Mouse (Mus musculus) G1E (cell line): ENCODE measurements around the gene Ccdc51. TPM values are rescaled to one million over a fixed set of nuclear protein-coding genes. Genes with fewer than 3 reads are reported as not detected.

Experiments used
- ATAC-seq: 2 replicates; pipeline ENCODE4 v1.8.0; 2016; ENCODE audit warnings: mild to moderate bottlenecking; ENCODE audit not compliant: insufficient number of reproducible peaks, poor library complexity, low FRiP score, severe bottlenecking; ENCODE audit errors: extremely low read depth
- DNase-seq: peaks from one replicate; pipeline ENCODE4 v3.0.0; 2012; ENCODE audit warnings: low spot score
- H3K27me3 ChIP-seq: 2 replicates; pipeline ENCODE4 v1.6.1; 2012; ENCODE audit warnings: mild to moderate bottlenecking, low read length, inconsistent platforms; ENCODE audit not compliant: insufficient read depth
- H3K36me3 ChIP-seq: replicated peaks from 2 replicates; pipeline ENCODE3; 2012; ENCODE audit warnings: mild to moderate bottlenecking, inconsistent platforms
- H3K4me1 ChIP-seq: 2 replicates; pipeline ENCODE4 v1.6.1; 2012; ENCODE audit warnings: low read depth, low read length, inconsistent platforms, mixed read lengths; ENCODE audit not compliant: insufficient read depth
- H3K4me3 ChIP-seq: 2 replicates; pipeline ENCODE4 v1.5.1; 2012; ENCODE audit warnings: low read depth, mild to moderate bottlenecking, inconsistent platforms, low read length, moderate library complexity, mixed read lengths
- H3K9me3 ChIP-seq: replicated peaks from 2 replicates; pipeline ENCODE4 v1.6.1; 2012; ENCODE audit warnings: inconsistent platforms
- CTCF ChIP-seq: IDR thresholded peaks from 2 replicates; pipeline ENCODE4 v1.5.1; 2012; ENCODE audit warnings: low read depth, low read length, inconsistent platforms, mixed read lengths
- GATA1 ChIP-seq: IDR thresholded peaks from 2 replicates; pipeline ENCODE4 v1.6.1; 2012; ENCODE audit warnings: borderline replicate concordance, low read length, inconsistent platforms, mixed read lengths
- GATA2 ChIP-seq: IDR thresholded peaks from 2 replicates; pipeline ENCODE4 v1.6.1; 2012; ENCODE audit warnings: low read depth, low read length, inconsistent platforms, borderline replicate concordance
- POLR2AphosphoS5 ChIP-seq: IDR thresholded peaks from 2 replicates; pipeline ENCODE4 v1.6.1; 2012; ENCODE audit warnings: low read depth, low read length, inconsistent platforms; ENCODE audit not compliant: insufficient replicate concordance
- TAL1 ChIP-seq: conservative IDR thresholded peaks from 2 replicates; pipeline ENCODE4 v1.6.1; 2012; ENCODE audit warnings: low read depth, low read length, inconsistent platforms, mixed read lengths
- polyA plus RNA-seq: library from polyadenylated mRNA; stranded (reverse); fragments of >175 nt; gene quantifications from 2 replicates; pipeline ENCODE4 v1.2.3, GENCODE M21; 2012
- total RNA-seq, 2 experiments: library from RNA; stranded (forward) in 1 of 2; stranded (reverse) in 1 of 2; fragments of 200-1000 nt in 1 of 2; fragments of >200 nt in 1 of 2; fragmentation: Nextera tagmentation in 1 of 2; gene quantifications; 2 replicates each; pipeline ENCODE4 v1.2.3; 2014 to 2017

The Ccdc51 gene
- total and polyA plus RNA-seq, 3 experiments, result 5.0 to 16.8 (median 8.8) TPM

DNA sequence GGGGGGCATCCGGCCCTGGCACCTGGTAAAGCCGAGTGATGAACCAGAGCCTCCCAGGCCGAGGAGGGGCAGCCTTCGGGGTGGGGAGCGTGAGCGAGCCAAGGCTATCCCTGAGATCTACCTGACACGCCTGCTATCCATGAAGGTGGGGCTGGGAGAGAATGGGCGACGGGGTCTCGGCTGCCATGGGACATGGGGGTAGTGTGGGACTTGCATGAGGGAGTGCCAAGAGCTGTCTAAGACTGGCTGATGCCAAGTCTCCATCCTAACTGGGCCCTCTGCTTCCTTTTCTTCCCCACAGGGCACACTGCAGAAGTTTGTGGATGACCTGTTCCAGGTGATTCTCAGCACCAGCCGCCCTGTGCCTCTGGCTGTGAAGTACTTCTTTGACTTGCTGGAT is 32.0 kb downstream of the Ccdc51 start:
- H3K36me3 ChIP-seq, result no peaks in the 10 kb centered on the region
- ATAC-seq, result no peak
- H3K9me3 ChIP-seq, result no peaks in the 10 kb centered on the region
- DNase-seq, result no peak
- peaks cover 40% of the 10 kb centered on the region for H3K27me3 ChIP-seq
- H3K4me1 ChIP-seq, result no peaks in the 10 kb centered on the region
- H3K4me3 ChIP-seq, result no peak overlapping the region
- no peak for TF ChIP-seq GATA2
- TF ChIP-seq CTCF, result no peak
- no peak for TF ChIP-seq TAL1
- TF ChIP-seq POLR2AphosphoS5, result no peak
- TF ChIP-seq GATA1, result no peak

DNA sequence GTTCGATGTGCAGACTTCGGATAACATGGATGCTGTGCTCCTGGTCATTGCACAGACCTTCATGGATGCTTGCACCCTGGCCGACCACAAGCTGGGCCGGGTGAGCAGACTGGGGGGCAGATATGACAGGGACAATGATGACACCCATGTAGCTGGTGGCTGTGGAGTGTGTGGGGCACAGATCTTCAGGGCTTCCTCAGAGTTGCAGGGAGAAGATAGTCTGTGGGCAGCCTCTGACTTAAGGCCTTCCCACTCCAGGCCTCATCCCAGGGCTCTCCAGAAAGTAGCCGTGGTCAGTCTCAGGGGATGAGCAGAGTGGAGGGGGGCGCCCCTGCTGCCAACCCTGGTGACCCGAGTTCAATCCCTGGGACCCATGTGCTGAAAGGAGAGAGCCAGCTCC is 32.6 kb downstream of the Ccdc51 start:
- ATAC-seq (no peak), DNase-seq (no peak)
- no peak overlapping the region for H3K4me3 ChIP-seq
- H3K27me3 ChIP-seq, result peaks cover 40% of the 10 kb centered on the region
- TF ChIP-seq GATA1 (no peak), TAL1 (no peak), POLR2AphosphoS5 (no peak), GATA2 (no peak), CTCF (no peak)
- H3K36me3 ChIP-seq, result no peaks in the 10 kb centered on the region
- no peaks in the 10 kb centered on the region for H3K4me1 ChIP-seq
- H3K9me3 ChIP-seq, result no peaks in the 10 kb centered on the region

DNA sequence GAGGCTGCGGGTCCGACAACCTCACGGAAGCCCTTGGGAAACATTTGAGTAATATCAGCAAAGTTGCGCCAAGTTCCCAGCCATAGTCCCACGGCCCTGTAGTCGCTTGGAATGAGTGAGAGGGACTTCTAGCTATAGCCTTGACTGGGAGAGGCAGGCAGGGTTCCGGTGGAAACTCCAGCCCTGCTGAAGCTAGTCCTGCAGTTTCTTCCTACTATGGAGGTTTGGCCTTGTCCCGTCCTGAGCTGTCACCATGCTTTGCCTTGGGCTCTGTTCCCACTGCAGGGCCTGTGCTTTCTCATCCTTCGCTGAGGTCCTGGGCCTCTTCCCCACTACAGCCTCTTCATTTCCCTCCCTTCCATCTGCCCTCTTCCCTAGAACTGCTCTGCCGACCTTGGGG is 33.9 kb downstream of the Ccdc51 start:
- TF ChIP-seq POLR2AphosphoS5 (no peak), CTCF (no peak), GATA2 (no peak), TAL1 (no peak), GATA1 (no peak)
- no peak overlapping the region for H3K4me3 ChIP-seq
- DNase-seq (no peak), ATAC-seq (no peak)
- peaks cover 37% of the 10 kb centered on the region for H3K27me3 ChIP-seq
- no peaks in the 10 kb centered on the region for H3K4me1 ChIP-seq
- no peaks in the 10 kb centered on the region for H3K9me3 ChIP-seq
- no peaks in the 10 kb centered on the region for H3K36me3 ChIP-seq

DNA sequence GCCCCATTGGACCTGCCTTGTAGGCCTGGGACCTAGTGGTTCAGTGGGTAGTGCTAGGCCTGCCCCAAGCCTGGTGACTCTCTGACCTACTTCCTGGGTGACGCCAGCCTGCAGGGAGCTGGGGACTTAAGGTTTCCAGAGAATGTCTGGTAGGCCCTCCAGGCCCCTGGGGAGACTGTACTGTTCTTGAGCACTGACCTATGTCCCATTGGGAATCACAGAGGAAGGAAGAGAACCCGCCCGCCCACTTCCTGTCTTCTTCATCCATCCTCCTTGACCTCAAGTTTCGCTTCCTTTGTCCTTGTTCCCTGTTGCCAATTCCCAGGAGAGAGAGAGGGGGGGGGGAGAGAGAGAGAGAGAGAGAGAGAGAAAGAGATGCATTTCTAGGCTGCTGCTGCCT is 35.8 kb downstream of the Ccdc51 start:
- Histone ChIP-seq H3K36me3 (no peaks in the 10 kb centered on the region), H3K9me3 (no peaks in the 10 kb centered on the region), H3K4me1 (no peaks in the 10 kb centered on the region), H3K4me3 (no peak overlapping the region), H3K27me3 (peaks cover 18% of the 10 kb centered on the region)
- ATAC-seq (no peak), DNase-seq (no peak)
- no peak for TF ChIP-seq GATA2
- TF ChIP-seq POLR2AphosphoS5, result no peak
- TF ChIP-seq CTCF, result no peak
- no peak for TF ChIP-seq TAL1
- TF ChIP-seq GATA1, result no peak

DNA sequence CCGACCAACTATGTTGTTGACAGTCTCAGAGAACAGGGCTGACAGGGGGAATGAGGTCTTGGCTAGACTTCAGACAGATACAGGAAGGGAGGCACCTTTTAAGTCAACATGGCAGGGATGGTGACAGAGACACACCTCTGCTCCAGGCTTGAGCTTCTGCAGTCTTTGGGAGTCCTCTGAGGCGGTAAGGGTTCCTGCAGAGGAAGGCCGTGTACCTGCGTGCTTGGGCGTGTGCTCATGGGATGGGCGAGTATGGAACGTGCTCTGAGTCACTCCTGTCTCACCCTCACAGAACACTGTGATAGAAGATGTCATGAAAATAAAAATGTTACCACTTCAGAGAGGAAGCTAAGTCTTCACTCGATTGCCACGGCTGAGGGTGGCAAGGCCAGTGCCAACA is 37.3 kb downstream of the Ccdc51 start:
- Histone ChIP-seq H3K36me3 (no peaks in the 10 kb centered on the region), H3K9me3 (no peaks in the 10 kb centered on the region), H3K4me1 (no peaks in the 10 kb centered on the region), H3K27me3 (peaks cover 11% of the 10 kb centered on the region), H3K4me3 (no peak overlapping the region)
- TF ChIP-seq GATA2, result no peak
- no peak for TF ChIP-seq GATA1
- TF ChIP-seq POLR2AphosphoS5, result no peak
- no peak for TF ChIP-seq CTCF
- DNase-seq, result no peak
- ATAC-seq, result no peak

DNA sequence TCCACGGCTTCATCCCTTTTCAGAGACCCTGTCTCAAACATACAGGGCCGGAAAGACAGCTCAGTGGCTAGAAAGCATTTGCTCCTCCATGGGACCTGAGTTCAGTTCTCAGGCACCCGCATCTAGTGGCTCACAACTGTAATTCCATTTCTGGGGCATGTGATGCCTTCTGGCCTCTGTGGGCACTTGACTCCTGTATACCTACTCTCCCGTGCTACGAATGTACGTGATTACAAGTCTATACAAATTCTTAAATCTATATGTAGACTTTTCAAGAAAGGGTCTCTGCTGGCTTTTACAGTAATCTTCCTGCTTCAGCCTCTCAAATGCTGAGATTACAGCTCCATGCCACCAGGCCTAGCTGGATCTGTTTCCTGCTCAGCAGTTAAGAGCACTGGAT is 38.7 kb downstream of the Ccdc51 start:
- DNase-seq (no peak), ATAC-seq (no peak)
- no peaks in the 10 kb centered on the region for H3K9me3 ChIP-seq
- TF ChIP-seq GATA1, result no peak
- TF ChIP-seq GATA2, result no peak
- TF ChIP-seq POLR2AphosphoS5, result no peak
- no peak for TF ChIP-seq TAL1
- TF ChIP-seq CTCF, result no peak
- H3K4me3 ChIP-seq, result no peak overlapping the region
- H3K36me3 ChIP-seq, result no peaks in the 10 kb centered on the region
- peaks cover 11% of the 10 kb centered on the region for H3K27me3 ChIP-seq
- no peaks in the 10 kb centered on the region for H3K4me1 ChIP-seq

DNA sequence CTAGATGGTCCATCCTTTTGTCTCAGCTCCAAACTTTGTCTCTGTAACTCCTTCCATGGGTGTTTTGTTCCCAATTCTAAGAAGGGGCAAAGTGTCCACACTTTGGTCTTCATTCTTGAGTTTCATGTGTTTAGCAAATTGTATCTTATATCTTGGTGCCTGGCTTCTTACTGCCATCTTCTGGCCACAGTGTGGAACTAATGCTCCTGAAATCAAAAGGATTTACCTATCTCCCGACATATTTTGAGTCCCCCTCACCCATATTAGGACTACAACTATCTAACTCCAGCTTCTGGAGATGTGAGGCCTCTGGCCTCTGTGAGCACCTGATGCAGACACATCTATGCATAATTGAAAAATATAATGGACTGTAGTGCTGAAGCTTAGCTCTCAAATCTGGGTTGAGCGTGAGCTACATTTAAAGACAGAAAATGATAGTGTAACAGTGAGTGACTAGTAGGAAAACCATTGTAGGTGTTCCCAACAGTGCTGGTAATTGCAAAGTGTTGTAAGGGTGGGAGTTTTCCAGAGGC is 40.3 kb downstream of the Ccdc51 start:
- no peaks in the 10 kb centered on the region for H3K36me3 ChIP-seq
- H3K9me3 ChIP-seq, result no peaks in the 10 kb centered on the region
- peaks cover 8% of the 10 kb centered on the region for H3K27me3 ChIP-seq
- TF ChIP-seq GATA1, result no peak
- TF ChIP-seq POLR2AphosphoS5, result no peak
- TF ChIP-seq TAL1, result no peak
- TF ChIP-seq GATA2, result no peak
- TF ChIP-seq CTCF, result no peak
- DNase-seq (no peak), ATAC-seq (no peak)
- H3K4me1 ChIP-seq, result no peaks in the 10 kb centered on the region
- no peak overlapping the region for H3K4me3 ChIP-seq
